Mouse (Mus musculus) liver, embryonic 16.5 days (tissue): ENCODE measurements around the gene Srms. TPM values are rescaled to one million over a fixed set of nuclear protein-coding genes. Genes with fewer than 3 reads are reported as not detected.
A peak's percentile ranks its signal among the peaks of the same experiment; 100 is the strongest.

Source experiments
- ATAC-seq: fragments of 200-750 bp; cut with Nextera tagmentation; 2 replicates; pipeline ENCODE4 v1.8.0; 2017; ENCODE audit warnings: low read depth, mild to moderate bottlenecking, moderate number of reproducible peaks, moderate library complexity
- H3K27ac ChIP-seq: fragments of 300-500 bp; sonication (generic); 2 replicates; pipeline ENCODE4 v1.5.1; 2014; ENCODE audit warnings: mild to moderate bottlenecking, low read length
- H3K27me3 ChIP-seq: fragments of 300-500 bp; sonication (generic); 2 replicates; pipeline ENCODE4 v1.6.1; 2014; ENCODE audit warnings: low read depth, low read length, mixed read lengths; ENCODE audit not compliant: control insufficient read depth, insufficient read depth
- H3K36me3 ChIP-seq: fragments of 300-500 bp; sonication (generic); 2 replicates; pipeline ENCODE4 v1.6.1; 2014; ENCODE audit warnings: mild to moderate bottlenecking; ENCODE audit not compliant: control insufficient read depth, insufficient read depth
- H3K4me1 ChIP-seq: fragments of 300-500 bp; sonication (generic); 2 replicates; pipeline ENCODE4 v1.6.1; 2014; ENCODE audit warnings: low read depth, low read length, mixed read lengths; ENCODE audit not compliant: control insufficient read depth
- H3K4me2 ChIP-seq: fragments of 300-500 bp; sonication (generic); 2 replicates; pipeline ENCODE4 v1.6.1; 2014; ENCODE audit warnings: low read depth, low read length, mixed read lengths
- H3K4me3 ChIP-seq: fragments of 300-500 bp; sonication (generic); 2 replicates; pipeline ENCODE4 v1.5.1; 2014; ENCODE audit warnings: low read depth, mild to moderate bottlenecking, low read length
- H3K9ac ChIP-seq: fragments of 300-500 bp; sonication (generic); 2 replicates; pipeline ENCODE4 v1.6.1; 2014; ENCODE audit warnings: low read depth, low read length
- H3K9me3 ChIP-seq: fragments of 300-500 bp; sonication (generic); replicated peaks from 2 replicates; pipeline ENCODE4 v1.6.1; 2016; ENCODE audit warnings: low read length; ENCODE audit not compliant: control insufficient read depth
- WGBS: fragments of 180-500 bp; shearing (Covaris S2); extraction: QIAGEN DNeasy Blood & Tissue Kit; methylation state at CpG from one replicate; pipeline ENCODE4 v1.1.7; 2014; ENCODE audit not compliant: insufficient replicate concordance; 5-methylcytosine and 5-hydroxymethylcytosine counted together
- polyA plus RNA-seq: library from polyadenylated mRNA; unstranded; fragments of >200 nt; fragmentation: Nextera tagmentation; extraction: Ambion mirVana; gene quantifications from 2 replicates; pipeline ENCODE4 v1.2.1, GENCODE M21; 2015

Gene Srms
- polyA plus RNA-seq, 1 experiment from 2014 or later = 0.54 TPM

GRCm38 (mm10) chr2:181160821-181161220, 52.2 kb downstream of the Srms start:
- Histone ChIP-seq H3K4me2 (no peak overlapping the region), H3K27me3 (peaks cover 20% of the 10 kb centered on the region), H3K9me3 (no peaks in the 10 kb centered on the region), H3K4me3 (no peak overlapping the region), H3K27ac (no peak overlapping the region), H3K36me3 (no peaks in the 10 kb centered on the region), H3K4me1 (no peaks in the 10 kb centered on the region), H3K9ac (no peak overlapping the region)
- 42% methylated on average over 4 of the region's 4 CpGs for WGBS
- ATAC-seq = no peak

- peak; percentile 24; the same call in 1 of the 2 replicates for ATAC-seq
- Histone ChIP-seq H3K36me3 (no peaks in the 10 kb centered on the region), H3K9me3 (no peaks in the 10 kb centered on the region), H3K27ac (no peak overlapping the region), H3K27me3 (peaks cover 21% of the 10 kb centered on the region), H3K4me2 (no peak overlapping the region), H3K9ac (no peak overlapping the region), H3K4me3 (no peak overlapping the region), H3K4me1 (no peaks in the 10 kb centered on the region)
- 2% methylated on average over 2 of the region's 2 CpGs for WGBS
These were observed 53.2 kb downstream of the Srms start for GRCm38 (mm10) chr2:181159771-181160170.

GRCm38 (mm10) chr2:181159091-181159514, 53.9 kb downstream of the Srms start:
- H3K36me3 ChIP-seq = no peaks in the 10 kb centered on the region
- no peak overlapping the region for H3K27ac ChIP-seq
- no peak overlapping the region for H3K4me3 ChIP-seq
- 38% methylated on average over 7 of the region's 7 CpGs for WGBS
- no peaks in the 10 kb centered on the region for H3K4me1 ChIP-seq
- peaks cover 21% of the 10 kb centered on the region for H3K27me3 ChIP-seq
- no peak overlapping the region for H3K4me2 ChIP-seq
- no peaks in the 10 kb centered on the region for H3K9me3 ChIP-seq
- no peak overlapping the region for H3K9ac ChIP-seq
- no peak for ATAC-seq

- peaks cover 21% of the 10 kb centered on the region for H3K27me3 ChIP-seq
- no peak for ATAC-seq
- WGBS = 86% methylated on average over 2 of the region's 2 CpGs
These were observed 54.5 kb downstream of the Srms start for GRCm38 (mm10) chr2:181158471-181158870.

GRCm38 (mm10) chr2:181157716-181158302, 55.2 kb downstream of the Srms start:
- no peak overlapping the region for H3K9ac ChIP-seq
- H3K27ac ChIP-seq = no peak overlapping the region
- no peak overlapping the region for H3K4me2 ChIP-seq
- peaks cover 21% of the 10 kb centered on the region for H3K27me3 ChIP-seq
- H3K4me3 ChIP-seq = no peak overlapping the region
- ATAC-seq = no peak
- H3K4me1 ChIP-seq = no peaks in the 10 kb centered on the region
- H3K9me3 ChIP-seq = no peaks in the 10 kb centered on the region
- no peaks in the 10 kb centered on the region for H3K36me3 ChIP-seq
- 43% methylated on average over 6 of the region's 6 CpGs for WGBS

More at GRCm38 (mm10) chr2:181158471-181158870, 54.5 kb downstream of the Srms start:
- no peak overlapping the region for H3K4me2 ChIP-seq
- H3K27ac ChIP-seq = no peak overlapping the region
- H3K4me1 ChIP-seq = no peaks in the 10 kb centered on the region
- H3K9me3 ChIP-seq = no peaks in the 10 kb centered on the region
- H3K9ac ChIP-seq = no peak overlapping the region
- no peaks in the 10 kb centered on the region for H3K36me3 ChIP-seq
- H3K4me3 ChIP-seq = no peak overlapping the region

- Histone ChIP-seq H3K4me1 (no peaks in the 10 kb centered on the region), H3K4me3 (no peak overlapping the region), H3K9me3 (no peaks in the 10 kb centered on the region), H3K27me3 (peaks cover 21% of the 10 kb centered on the region), H3K9ac (no peak overlapping the region), H3K27ac (no peak overlapping the region), H3K36me3 (no peaks in the 10 kb centered on the region), H3K4me2 (no peak overlapping the region)
- ATAC-seq = no peak
- 55% methylated on average over 4 of the region's 4 CpGs for WGBS
These were observed 55.8 kb downstream of the Srms start for GRCm38 (mm10) chr2:181157180-181157579.

GRCm38 (mm10) chr2:181156248-181157121, 56.5 kb downstream of the Srms start, which contains the start of gene Eef1a2:
Gene Eef1a2 (minus strand): TSS chr2:181157014.
- no peaks in the 10 kb centered on the region for H3K36me3 ChIP-seq
- no peak within 1 kb of the TSS for H3K4me3 ChIP-seq
- no peak within 1 kb of the TSS for H3K9ac ChIP-seq
- no peak for ATAC-seq
- no peaks in the 10 kb centered on the region for H3K4me1 ChIP-seq
- no peak within 1 kb of the TSS for H3K4me2 ChIP-seq
- H3K9me3 ChIP-seq = no peaks in the 10 kb centered on the region
- H3K27me3 ChIP-seq = peaks cover 21% of the 10 kb centered on the region
- 5% methylated on average over 55 of the region's 55 CpGs for WGBS
- no peak within 1 kb of the TSS for H3K27ac ChIP-seq

- 40% methylated on average over 4 of the region's 4 CpGs for WGBS
- H3K27me3 ChIP-seq = peaks cover 21% of the 10 kb centered on the region
- no peak overlapping the region for H3K9ac ChIP-seq
- H3K4me3 ChIP-seq = no peak overlapping the region
- no peaks in the 10 kb centered on the region for H3K4me1 ChIP-seq
- H3K9me3 ChIP-seq = no peaks in the 10 kb centered on the region
- ATAC-seq = no peak
- no peak overlapping the region for H3K4me2 ChIP-seq
- no peaks in the 10 kb centered on the region for H3K36me3 ChIP-seq
- H3K27ac ChIP-seq = no peak overlapping the region
These were observed 57.2 kb downstream of the Srms start for GRCm38 (mm10) chr2:181155801-181156200.
